Mouse (Mus musculus): Measurements from ENCODE around the gene 1600002K03Rik. TPM values are rescaled to one million over a fixed set of nuclear protein-coding genes. Genes with fewer than 3 reads are reported as not detected.

1600002K03Rik gene
- polyA plus RNA-seq, 1 experiment from 2014 or later, result 13.9 TPM

DNA sequence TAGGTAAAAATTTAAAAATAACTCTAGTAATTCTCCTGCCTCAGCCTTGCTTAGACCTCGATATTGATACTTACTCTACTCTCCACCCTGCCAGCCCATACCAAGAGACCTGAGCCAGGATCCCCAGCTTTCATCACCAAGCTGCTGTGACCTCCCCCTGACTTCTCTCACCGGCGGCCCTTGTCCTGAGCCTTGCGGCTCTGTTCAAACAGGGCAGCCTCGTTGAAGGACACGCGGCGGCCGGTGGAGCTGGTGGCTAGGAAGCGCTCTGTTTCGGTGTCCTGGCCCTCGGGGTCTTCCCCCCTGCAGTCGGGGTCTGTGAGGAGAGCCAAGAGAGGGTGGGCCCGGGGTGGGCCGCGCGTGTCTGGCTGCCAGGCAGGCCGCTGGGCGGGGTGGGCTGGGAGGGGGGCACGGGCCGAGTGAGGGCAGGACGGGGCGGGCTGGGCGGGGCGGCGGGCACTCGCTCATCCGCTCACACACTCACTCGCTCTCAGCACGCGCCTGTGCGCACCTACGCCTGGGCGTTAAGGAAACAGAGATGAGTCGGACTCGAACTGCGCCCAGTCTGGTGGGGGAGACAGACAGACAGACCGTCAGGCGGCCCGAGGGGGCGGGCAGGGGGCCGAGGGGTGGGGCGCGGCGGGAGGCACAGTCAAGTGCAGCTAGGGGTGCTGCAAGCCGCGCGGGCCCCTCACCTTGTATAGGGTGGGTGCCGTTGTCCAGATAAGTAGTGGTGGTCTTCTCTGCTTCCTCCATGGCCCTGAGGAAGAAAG is 36.4 kb upstream of the 1600002K03Rik start:
- Histone ChIP-seq H3K27me3 (ENCODE audit: insufficient read depth, poor library complexity, severe bottlenecking) (peaks cover 69% of the 10 kb centered on the region), H3K36me3 (peaks cover 36% of the 10 kb centered on the region), H3K4me1 (peaks cover 69% of the 10 kb centered on the region), H3K27ac (peak overlapping the region; percentile 67), H3K9me3 (no peaks in the 10 kb centered on the region), H3K4me3 (peak overlapping the region; percentile 83)
- DNase-seq (ENCODE audit: low spot score), result no peak
- 13% methylated on average over 43 of the region's 49 CpGs for WGBS

- Histone ChIP-seq H3K27me3 (ENCODE audit: insufficient read depth, poor library complexity, severe bottlenecking) (peaks cover 65% of the 10 kb centered on the region), H3K4me3 (peak overlapping the region; percentile 83), H3K4me1 (peaks cover 65% of the 10 kb centered on the region), H3K9me3 (no peaks in the 10 kb centered on the region), H3K27ac (peak overlapping the region; percentile 67; the same call in 1 of the 2 replicates), H3K36me3 (peaks cover 28% of the 10 kb centered on the region)
- 4% methylated on average over 29 of the region's 29 CpGs for WGBS
- no peak for DNase-seq (ENCODE audit: low spot score)
Measured at GRCm38 (mm10) chr10:80136952-80137625, 35.7 kb upstream of the 1600002K03Rik start.

DNA sequence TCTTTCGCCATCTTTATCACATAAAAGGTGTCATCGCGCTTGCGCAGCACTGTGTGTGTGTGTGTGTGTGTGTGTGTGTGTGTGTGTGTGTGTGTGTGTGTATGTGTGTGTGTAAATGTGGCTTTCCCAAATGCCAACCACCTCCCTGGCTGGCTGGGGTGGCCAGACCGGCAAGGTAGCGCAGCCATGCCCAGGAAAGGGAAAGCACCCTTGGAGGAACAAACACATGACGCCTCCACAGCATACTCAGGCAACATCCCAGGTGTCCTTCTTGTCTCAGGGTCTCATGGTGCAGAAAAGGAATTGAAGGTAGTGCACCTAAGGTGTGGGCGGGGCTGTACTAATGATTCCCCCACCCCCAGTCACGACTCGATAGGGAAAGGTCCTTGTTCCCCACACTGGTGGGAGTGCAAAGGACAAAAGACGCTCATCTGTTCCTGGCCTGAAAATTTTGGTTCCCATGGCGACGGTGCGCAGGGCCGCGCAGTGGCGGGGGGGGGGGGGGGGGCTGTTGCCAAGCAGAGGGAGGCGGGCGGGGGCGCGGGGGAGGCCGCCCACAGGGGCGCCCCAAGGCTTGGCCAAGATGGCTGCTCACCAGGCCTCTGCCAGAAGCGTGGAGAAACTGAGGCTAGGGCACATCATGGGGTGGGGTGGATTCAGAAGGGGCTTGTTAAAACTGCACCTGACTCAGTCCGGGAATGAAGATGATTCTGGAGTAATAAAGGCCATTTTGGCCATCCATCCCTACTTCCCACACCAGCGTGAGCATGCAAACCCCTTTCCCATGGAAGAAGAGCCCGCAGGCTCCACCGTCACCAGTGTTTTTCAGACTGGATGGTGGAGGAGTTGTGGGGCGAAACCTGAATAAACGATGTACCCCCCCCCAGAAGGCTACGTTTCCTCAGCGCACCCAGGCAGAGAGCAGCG is 34.9 kb upstream of the 1600002K03Rik start:
- DNase-seq (ENCODE audit: low spot score), result no peak
- 4% methylated on average over 29 of the region's 33 CpGs for WGBS
- H3K27me3 ChIP-seq (ENCODE audit: insufficient read depth, poor library complexity, severe bottlenecking), result peaks cover 58% of the 10 kb centered on the region

GRCm38 (mm10) chr10:80138553-80139438 is 33.9 kb upstream of the 1600002K03Rik start, which contains the start of gene Atp5d:
Atp5d (plus strand) TSS chr10:80138632.
- no peak for DNase-seq (ENCODE audit: low spot score)
- peaks cover 25% of the 10 kb centered on the region for H3K36me3 ChIP-seq
- WGBS, result 1% methylated on average over 92 of the region's 94 CpGs
- peaks cover 55% of the 10 kb centered on the region for H3K27me3 ChIP-seq (ENCODE audit: insufficient read depth, poor library complexity, severe bottlenecking)
- peak within 1 kb of the TSS; percentile 87 for H3K27ac ChIP-seq
- H3K9me3 ChIP-seq, result no peaks in the 10 kb centered on the region
- H3K4me1 ChIP-seq, result peaks cover 63% of the 10 kb centered on the region
- H3K4me3 ChIP-seq, result peak within 1 kb of the TSS; percentile 83

More for the DNA sequence above, 34.9 kb upstream of the 1600002K03Rik start:
- Histone ChIP-seq H3K36me3 (peaks cover 21% of the 10 kb centered on the region; the same call in 1 of the 2 replicates), H3K9me3 (no peaks in the 10 kb centered on the region), H3K4me3 (peak overlapping the region; percentile 83), H3K27ac (peak overlapping the region; percentile 87), H3K4me1 (peaks cover 63% of the 10 kb centered on the region)

GRCm38 (mm10) chr10:80139439-80139775 is 33.3 kb upstream of the 1600002K03Rik start:
- Histone ChIP-seq H3K4me1 (peaks cover 64% of the 10 kb centered on the region), H3K27ac (peak overlapping the region; percentile 87), H3K27me3 (ENCODE audit: insufficient read depth, poor library complexity, severe bottlenecking) (peaks cover 48% of the 10 kb centered on the region), H3K36me3 (peaks cover 25% of the 10 kb centered on the region), H3K9me3 (no peaks in the 10 kb centered on the region), H3K4me3 (peak overlapping the region; percentile 83)
- WGBS, result 2% methylated on average over 10 of the region's 10 CpGs
- DNase-seq (ENCODE audit: low spot score), result no peak

DNA sequence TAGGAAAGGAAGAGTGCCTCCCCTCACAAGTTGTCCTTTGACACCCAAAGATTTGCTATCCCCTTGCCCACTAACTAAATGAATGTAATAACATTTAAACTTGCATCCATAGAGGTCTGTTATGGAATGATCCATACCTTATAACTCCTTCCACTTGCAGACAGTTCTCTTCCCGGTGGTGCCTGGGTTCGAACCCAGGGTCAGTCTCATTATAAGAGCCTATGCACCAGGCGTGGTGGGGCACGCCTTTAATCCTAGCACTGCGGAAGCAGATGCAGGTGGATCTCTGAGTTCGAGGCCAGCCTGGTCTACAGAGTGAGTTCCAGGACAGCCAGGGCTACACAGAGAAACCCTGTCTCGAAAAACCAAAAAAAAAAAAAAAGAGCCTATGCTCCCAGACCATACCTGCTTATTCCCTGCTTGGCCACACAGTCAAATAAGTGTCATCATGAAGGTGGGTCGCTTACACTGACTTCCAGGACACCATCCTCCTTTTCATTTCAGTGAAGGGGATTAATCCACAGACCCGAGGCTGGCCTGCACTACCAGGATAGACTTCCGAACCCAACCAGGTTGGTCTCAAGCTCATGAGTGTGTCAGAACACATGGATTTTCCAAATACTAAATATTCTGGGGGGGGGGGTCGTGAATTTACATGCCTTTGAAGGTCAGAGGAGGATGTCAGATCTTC is 32.6 kb upstream of the 1600002K03Rik start:
- Histone ChIP-seq H3K4me1 (peaks cover 66% of the 10 kb centered on the region), H3K4me3 (no peak overlapping the region), H3K9me3 (no peaks in the 10 kb centered on the region), H3K27me3 (ENCODE audit: insufficient read depth, poor library complexity, severe bottlenecking) (peaks cover 41% of the 10 kb centered on the region), H3K27ac (0 out of 2 replicates have a peak overlapping the region, but pooled peaks have one; percentile 87), H3K36me3 (peaks cover 28% of the 10 kb centered on the region)
- no peak for DNase-seq (ENCODE audit: low spot score)
- 74% methylated on average over 11 of the region's 11 CpGs for WGBS

DNA sequence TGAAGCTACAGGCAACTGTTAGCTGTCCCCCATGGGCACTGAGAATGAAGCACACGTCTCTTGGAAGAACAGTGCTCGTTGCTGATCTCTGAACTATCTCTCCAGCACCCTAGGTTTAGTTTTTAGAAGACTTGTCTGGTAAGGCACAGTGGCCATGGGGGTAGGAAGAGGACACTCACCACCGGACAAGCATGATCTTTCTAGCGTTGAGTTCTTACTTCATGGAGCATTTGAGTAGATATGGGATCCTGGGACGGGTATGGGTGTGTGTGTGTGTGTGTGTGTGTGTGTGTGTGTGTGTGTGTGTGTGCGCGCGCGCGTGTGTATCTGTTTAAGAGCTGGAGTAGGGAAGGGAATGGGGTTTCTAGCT is 32.1 kb upstream of the 1600002K03Rik start, which contains the start of gene Cbarp:
Cbarp (minus strand) TSS at position 170 of the 370 bp plus-strand sequence.
- H3K36me3 ChIP-seq, result peaks cover 30% of the 10 kb centered on the region
- H3K4me3 ChIP-seq, result peak within 1 kb of the TSS; percentile 85
- peaks cover 36% of the 10 kb centered on the region for H3K27me3 ChIP-seq (ENCODE audit: insufficient read depth, poor library complexity, severe bottlenecking)
- DNase-seq (ENCODE audit: low spot score), result no peak
- no peaks in the 10 kb centered on the region for H3K9me3 ChIP-seq
- H3K4me1 ChIP-seq, result peaks cover 70% of the 10 kb centered on the region
- peak within 1 kb of the TSS; percentile 94 for H3K27ac ChIP-seq
- WGBS, result 73% methylated on average over 10 of the region's 10 CpGs

DNA sequence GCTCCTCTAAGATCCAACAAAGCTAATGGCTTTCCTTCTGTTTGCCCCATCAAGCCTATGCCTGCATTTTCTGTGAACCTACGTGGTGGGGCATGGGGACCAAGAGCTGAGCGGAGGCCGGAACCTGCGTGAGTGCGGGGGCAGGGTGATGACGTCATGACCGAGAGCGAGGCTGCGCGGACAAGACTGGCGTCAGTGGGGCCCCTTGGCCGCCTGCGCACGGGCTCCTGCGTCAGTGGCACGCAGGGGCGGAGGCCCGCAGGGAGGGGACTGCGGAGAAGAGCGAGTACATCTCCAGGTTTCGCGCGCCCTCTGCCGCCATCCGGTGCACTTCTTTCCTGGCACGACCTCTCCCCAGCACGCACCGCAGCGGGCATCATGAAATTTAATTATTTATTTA is 31.5 kb upstream of the 1600002K03Rik start:
- under 1% methylated on average over 29 of the region's 29 CpGs for WGBS
- Histone ChIP-seq H3K9me3 (no peaks in the 10 kb centered on the region), H3K4me1 (peaks cover 74% of the 10 kb centered on the region), H3K4me3 (peak overlapping the region; percentile 85), H3K27me3 (ENCODE audit: insufficient read depth, poor library complexity, severe bottlenecking) (peaks cover 30% of the 10 kb centered on the region), H3K27ac (peak overlapping the region; percentile 94), H3K36me3 (peaks cover 31% of the 10 kb centered on the region)
- DNase-seq (ENCODE audit: low spot score), result peak; percentile 98

GRCm38 (mm10) chr10:80141786-80142529 is 30.8 kb upstream of the 1600002K03Rik start:
- H3K4me1 ChIP-seq, result peaks cover 74% of the 10 kb centered on the region
- under 1% methylated on average over 43 of the region's 43 CpGs for WGBS

DNA sequence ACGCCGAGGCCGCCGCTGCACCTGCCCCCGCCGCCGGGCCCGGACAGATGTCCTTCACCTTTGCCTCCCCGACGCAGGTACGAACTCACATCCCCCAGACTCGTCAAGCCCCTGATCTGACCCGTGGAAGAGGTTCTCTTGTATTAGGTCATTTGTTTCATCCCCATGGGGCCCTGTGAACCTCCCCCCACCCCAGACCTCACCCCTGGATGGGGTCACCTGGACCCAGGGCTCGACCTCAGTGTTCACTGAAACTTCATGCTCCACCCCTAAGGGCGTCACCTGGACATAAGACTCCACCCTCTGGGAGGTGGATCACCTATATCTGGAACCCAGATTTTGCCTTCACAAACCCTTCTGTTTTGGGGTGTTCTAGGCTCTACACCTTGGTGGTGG is 30.2 kb upstream of the 1600002K03Rik start:
- Histone ChIP-seq H3K27ac (peak overlapping the region; percentile 94), H3K27me3 (ENCODE audit: insufficient read depth, poor library complexity, severe bottlenecking) (peaks cover 17% of the 10 kb centered on the region), H3K4me1 (peaks cover 74% of the 10 kb centered on the region)

More at GRCm38 (mm10) chr10:80141786-80142529, 30.8 kb upstream of the 1600002K03Rik start:
- Histone ChIP-seq H3K27me3 (ENCODE audit: insufficient read depth, poor library complexity, severe bottlenecking) (peaks cover 23% of the 10 kb centered on the region), H3K36me3 (peaks cover 38% of the 10 kb centered on the region), H3K27ac (peak overlapping the region; percentile 94), H3K4me3 (peak overlapping the region; percentile 85), H3K9me3 (no peaks in the 10 kb centered on the region)
- peak; percentile 99 for DNase-seq (ENCODE audit: low spot score)

GRCm38 (mm10) chr10:80143664-80144063 is 29.1 kb upstream of the 1600002K03Rik start:
- H3K4me3 ChIP-seq, result peak overlapping the region; percentile 30; the same call in 1 of the 2 replicates
- peaks cover 6% of the 10 kb centered on the region for H3K27me3 ChIP-seq (ENCODE audit: insufficient read depth, poor library complexity, severe bottlenecking)
- 96% methylated on average over 7 of the region's 7 CpGs for WGBS
- no peaks in the 10 kb centered on the region for H3K9me3 ChIP-seq
- DNase-seq (ENCODE audit: low spot score), result no peak
- H3K36me3 ChIP-seq, result peaks cover 38% of the 10 kb centered on the region
- H3K4me1 ChIP-seq, result peaks cover 71% of the 10 kb centered on the region
- H3K27ac ChIP-seq, result no peak overlapping the region

More for the DNA sequence above, 30.2 kb upstream of the 1600002K03Rik start:
- peak overlapping the region; percentile 85 for H3K4me3 ChIP-seq
- no peak for DNase-seq (ENCODE audit: low spot score)
- peaks cover 38% of the 10 kb centered on the region for H3K36me3 ChIP-seq
- WGBS, result under 1% methylated on average over 15 of the region's 15 CpGs
- H3K9me3 ChIP-seq, result no peaks in the 10 kb centered on the region

All from heart, embryonic 10.5 days (tissue).